Mouse (Mus musculus) neural tube, embryonic 11.5 days (tissue): ENCODE results near the gene 6720489N17Rik. TPM values are rescaled to one million over a fixed set of nuclear protein-coding genes. Genes with fewer than 3 reads are reported as not detected.
"Not testable (repeated sequence)": the region's sequence is repeated elsewhere in the genome, so short reads cannot be mapped to it uniquely, and the experiment has no call there.

Experiments
- ATAC-seq: fragments of 200-750 bp; cut with Nextera tagmentation; 2 replicates; pipeline ENCODE4 v1.8.0; 2017; ENCODE audit warnings: moderate number of reproducible peaks, mild to moderate bottlenecking, moderate TSS enrichment, moderate library complexity; ENCODE audit not compliant: insufficient read depth, low FRiP score, low TSS enrichment
- DNase-seq: peaks from one replicate; pipeline ENCODE4 v3.0.0-alpha.2; 2015; ENCODE audit warnings: low spot score
- H3K27ac ChIP-seq: fragments of 300-500 bp; sonication (generic); 2 replicates; pipeline ENCODE4 v1.5.1; 2014; ENCODE audit warnings: low read depth, mild to moderate bottlenecking, low read length
- H3K27me3 ChIP-seq: fragments of 300-500 bp; sonication (generic); 2 replicates; pipeline ENCODE4 v1.6.1; 2014; ENCODE audit warnings: mild to moderate bottlenecking, low read length, mixed read lengths; ENCODE audit not compliant: control insufficient read depth, insufficient read depth
- H3K36me3 ChIP-seq: fragments of 300-500 bp; sonication (generic); 2 replicates; pipeline ENCODE4 v1.6.1; 2014; ENCODE audit warnings: mild to moderate bottlenecking, low read length, moderate library complexity, mixed read lengths; ENCODE audit not compliant: control insufficient read depth, insufficient read depth
- H3K4me1 ChIP-seq: fragments of 300-500 bp; sonication (generic); 2 replicates; pipeline ENCODE4 v1.6.1; 2014; ENCODE audit warnings: low read length, mixed read lengths; ENCODE audit not compliant: control insufficient read depth, insufficient read depth
- H3K4me2 ChIP-seq: fragments of 300-500 bp; sonication (generic); 2 replicates; pipeline ENCODE4 v1.6.1; 2014; ENCODE audit warnings: low read depth, mild to moderate bottlenecking, moderate library complexity
- H3K4me3 ChIP-seq: fragments of 300-500 bp; sonication (generic); 2 replicates; pipeline ENCODE4 v1.5.1; 2014; ENCODE audit warnings: low read depth, low read length
- H3K9ac ChIP-seq: fragments of 300-500 bp; sonication (generic); 2 replicates; pipeline ENCODE4 v1.6.1; 2014; ENCODE audit warnings: mild to moderate bottlenecking, low read length
- H3K9me3 ChIP-seq: fragments of 300-500 bp; sonication (generic); 2 replicates; pipeline ENCODE4 v1.6.1; 2016; ENCODE audit warnings: low read length; ENCODE audit not compliant: control insufficient read depth
- WGBS: fragments of 180-500 bp; shearing (Covaris S2); extraction: QIAGEN DNeasy Blood & Tissue Kit; methylation state at CpG from one replicate; pipeline ENCODE4 v1.1.7; 2014; 5-methylcytosine and 5-hydroxymethylcytosine counted together
- microRNA-seq: library from miRNA; unstranded; fragments of <30 nt; microRNA quantifications from one replicate; pipeline ENCODE4, GENCODE M21; 2016
- polyA plus RNA-seq: library from polyadenylated mRNA; unstranded; fragments of >200 nt; fragmentation: Nextera tagmentation; extraction: Ambion mirVana; gene quantifications from 2 replicates; pipeline ENCODE4 v1.2.1, GENCODE M21; 2014

The 6720489N17Rik gene
- polyA plus RNA-seq, 1 experiment from 2014 or later = 16.8 TPM

- H3K36me3 ChIP-seq, H3K4me1 ChIP-seq, H3K9me3 ChIP-seq, H3K27me3 ChIP-seq, H3K27ac ChIP-seq: not testable (repeated sequence)
- WGBS = 5% methylated on average over 25 of the region's 27 CpGs
- 0 out of 2 replicates have a peak, but pooled peaks have one; percentile 45 for ATAC-seq
- Histone ChIP-seq H3K9ac (peak within 1 kb of the TSS; percentile 52; the same call in 1 of the 2 replicates), H3K4me2 (peak within 1 kb of the TSS; percentile 25), H3K4me3 (peak within 1 kb of the TSS; percentile 38)
- DNase-seq = peak; percentile 30
Observed at GRCm38 (mm10) chr13:62558189-62559110, 65.5 kb downstream of the 6720489N17Rik start, which contains the start of gene Zfp935. Zfp935 (minus strand) TSS chr13:62558511.

Small RNA genes lying within 50 kb of the gene (microRNA-seq; reads per million reads assigned to microRNA genes)
- gene Gm24020 = not detected

Other genes starting within 250 kb of the 6720489N17Rik start
- 3.7 and 4.6 TPM in 2 replicates for gene Gm3604, start 241.0 kb downstream of the 6720489N17Rik start, polyA plus RNA-seq
- gene Gm49359, start 157.3 kb downstream of the 6720489N17Rik start, polyA plus RNA-seq = 11.7 and 12.8 TPM in 2 replicates
- gene Zfp935, start 65.7 kb downstream of the 6720489N17Rik start, polyA plus RNA-seq = 0.31 TPM in 1 of 2 replicates, not detected in the other
- 20.0 and 24.7 TPM in 2 replicates for gene Zfp934, start 53.0 kb downstream of the 6720489N17Rik start, polyA plus RNA-seq
- 34.6 and 36.7 TPM in 2 replicates for gene Platr25, start 136.5 kb upstream of the 6720489N17Rik start, polyA plus RNA-seq
- gene Gm5141, start 161.6 kb upstream of the 6720489N17Rik start, polyA plus RNA-seq = 11.0 and 12.0 TPM in 2 replicates
- gene Fbp2, start 234.2 kb upstream of the 6720489N17Rik start, polyA plus RNA-seq = not detected in 2 replicates